ENCODE assay signal across 28 mouse cellular contexts in the genomic region with DNA sequence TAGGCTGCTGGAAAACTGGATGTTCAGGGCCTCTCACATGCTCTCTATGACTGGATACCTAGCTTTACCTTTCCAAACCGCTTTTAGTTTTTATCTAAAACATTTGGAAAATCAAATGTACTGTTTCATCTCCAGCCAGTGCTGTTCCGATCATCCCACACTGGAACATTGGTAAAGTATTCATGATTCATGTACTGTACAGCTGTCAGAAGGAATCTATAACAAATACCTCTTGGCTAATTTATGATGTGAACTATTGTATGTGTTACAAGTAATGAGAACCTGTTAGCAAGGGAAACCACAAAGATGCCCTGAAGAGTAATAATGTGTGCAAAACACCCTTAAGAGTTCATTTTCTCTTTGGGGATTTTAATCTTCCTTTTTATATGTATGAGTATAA.
"Had no signal": no experiment of that assay in that cellular context is flagged by ENCODE, and none has a peak within 500 bp of the region (broad histone marks: within the 10 kb centered on the region; RNA-seq: fewer than 3 reads in every experiment).

No protein-coding gene starts in this region.

- H3K9me3 ChIP-seq: heart, embryonic 13.5 days; heart, embryonic 15.5 days; hindbrain, embryonic 12.5 days; intestine, embryonic 15.5 days; limb, embryonic 12.5 days; liver, embryonic 13.5 days; liver, embryonic 15.5 days had no signal

- ATAC-seq: hindbrain, embryonic 16.5 days; inflammation-experienced regulatory T-cells, adult 6 months; intestine, embryonic 15.5 days; intestine, postnatal 0 days had no signal

- H3K4me2 ChIP-seq: heart, embryonic 11.5 days; heart, embryonic 13.5 days; heart, embryonic 15.5 days; hindbrain, embryonic 12.5 days; hindbrain, embryonic 14.5 days; intestine, embryonic 15.5 days; limb, embryonic 12.5 days; liver, embryonic 11.5 days; liver, embryonic 13.5 days; liver, embryonic 15.5 days had no signal

- H3K27me3 ChIP-seq: heart, embryonic 13.5 days; heart, embryonic 15.5 days; hindbrain, embryonic 12.5 days; intestine, embryonic 15.5 days; limb, embryonic 12.5 days; liver, embryonic 13.5 days; liver, embryonic 15.5 days had no signal

- H3K4me3 ChIP-seq: heart, adult 2 months; heart, embryonic 13.5 days; heart, embryonic 15.5 days; hindbrain, embryonic 12.5 days; intestine, embryonic 15.5 days; layer of hippocampus, adult 2 months; left cerebral cortex, adult 2 months; limb, embryonic 12.5 days; liver, embryonic 13.5 days; liver, embryonic 15.5 days had no signal

- H3K9ac ChIP-seq: heart, embryonic 13.5 days; heart, embryonic 15.5 days; hindbrain, embryonic 12.5 days; hindbrain, embryonic 14.5 days; intestine, embryonic 15.5 days; limb, embryonic 12.5 days; liver, embryonic 13.5 days; liver, embryonic 15.5 days had no signal

- H3K36me3 ChIP-seq: heart, embryonic 13.5 days; heart, embryonic 15.5 days; hindbrain, embryonic 12.5 days; intestine, embryonic 15.5 days; limb, embryonic 12.5 days; liver, embryonic 13.5 days; liver, embryonic 15.5 days had no signal

- DNase-seq: gastrocnemius, postnatal 14 days; gastrocnemius, postnatal 36 days; heart, adult 11 months; heart, adult 2 months; heart, postnatal 14 days; heart, postnatal 36 days; kidney, adult 18-20 months; kidney, adult 8-10 months; kidney, postnatal 10 days; kidney, postnatal 25 days; kidney, postnatal 4 days; left cerebral cortex, postnatal 4 days; liver; liver, embryonic 13.5 days had no signal

- H3K27ac ChIP-seq: heart, adult 2 months; heart, embryonic 13.5 days; heart, embryonic 15.5 days; hindbrain, embryonic 12.5 days; hindbrain, embryonic 14.5 days; intestine, embryonic 15.5 days; layer of hippocampus, adult 2 months; left cerebral cortex, adult 2 months; limb, embryonic 12.5 days; liver, embryonic 13.5 days; liver, embryonic 15.5 days had no signal

- H3K4me1 ChIP-seq: heart, embryonic 13.5 days; heart, embryonic 15.5 days; hindbrain, embryonic 12.5 days; intestine, embryonic 15.5 days; limb, embryonic 12.5 days; liver, embryonic 13.5 days; liver, embryonic 15.5 days had no signal
